Mouse (Mus musculus) common myeloid progenitor, adult 5-6 weeks (primary cell): ENCODE measurements around the gene Tnfaip1. TPM values are rescaled to one million over a fixed set of nuclear protein-coding genes. Genes with fewer than 3 reads are reported as not detected.
"Not testable (repeated sequence)": the region's sequence is repeated elsewhere in the genome, so short reads cannot be mapped to it uniquely, and the experiment has no call there.

Source experiments
- ATAC-seq: replicated peaks from 2 replicates; pipeline ENCODE4 v1.8.0; 2016; ENCODE audit warnings: low read depth, mild to moderate bottlenecking, moderate TSS enrichment, inconsistent platforms; ENCODE audit not compliant: poor library complexity, severe bottlenecking
- total RNA-seq: library from RNA; stranded (forward); fragments of 200-1000, 187-1606 nt; gene quantifications from 2 replicates; pipeline ENCODE4 v1.2.3, GENCODE M21; 2017

Gene Tnfaip1
- total RNA-seq, result 2.0 and 4.2 TPM in 2 replicates

- ATAC-seq, result peak; percentile 95
These were observed at the start of gene Tnfaip1, which contains the start of gene Ift20 for GRCm38 (mm10) chr11:78536080-78536689. Gene Tnfaip1 (minus strand): TSS chr11:78536332. Gene Ift20 (plus strand): TSS chr11:78536361.

DNA sequence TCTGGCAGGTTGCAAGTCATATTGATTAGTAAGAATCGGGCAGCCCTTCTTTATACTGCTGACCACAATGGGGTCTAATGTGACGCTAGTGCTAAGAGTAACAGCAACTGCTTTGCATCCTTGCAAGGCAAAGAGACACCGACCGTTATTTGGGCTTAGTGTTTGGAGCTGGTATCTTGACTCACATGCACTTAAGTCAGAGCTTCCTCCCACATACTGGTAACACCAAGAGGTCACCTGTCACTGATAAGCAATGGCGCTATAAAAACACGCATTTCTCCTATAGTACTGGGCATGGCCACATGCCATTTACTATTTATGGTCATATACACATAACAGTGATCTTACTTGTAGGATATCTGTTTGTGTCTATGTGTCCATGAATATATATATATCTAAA is 46.7 kb upstream of the Tnfaip1 start:
- no peak for ATAC-seq

GRCm38 (mm10) chr11:78574975-78575374 is 38.8 kb upstream of the Tnfaip1 start:
- no peak for ATAC-seq

GRCm38 (mm10) chr11:78574536-78574935 is 38.4 kb upstream of the Tnfaip1 start:
- ATAC-seq, result no peak

GRCm38 (mm10) chr11:78574031-78574430 is 37.9 kb upstream of the Tnfaip1 start:
- ATAC-seq, result not testable (repeated sequence)

GRCm38 (mm10) chr11:78571854-78572253 is 35.7 kb upstream of the Tnfaip1 start:
- ATAC-seq, result no peak

- no peak for ATAC-seq
These were observed 35.3 kb upstream of the Tnfaip1 start for GRCm38 (mm10) chr11:78571441-78571840.

DNA sequence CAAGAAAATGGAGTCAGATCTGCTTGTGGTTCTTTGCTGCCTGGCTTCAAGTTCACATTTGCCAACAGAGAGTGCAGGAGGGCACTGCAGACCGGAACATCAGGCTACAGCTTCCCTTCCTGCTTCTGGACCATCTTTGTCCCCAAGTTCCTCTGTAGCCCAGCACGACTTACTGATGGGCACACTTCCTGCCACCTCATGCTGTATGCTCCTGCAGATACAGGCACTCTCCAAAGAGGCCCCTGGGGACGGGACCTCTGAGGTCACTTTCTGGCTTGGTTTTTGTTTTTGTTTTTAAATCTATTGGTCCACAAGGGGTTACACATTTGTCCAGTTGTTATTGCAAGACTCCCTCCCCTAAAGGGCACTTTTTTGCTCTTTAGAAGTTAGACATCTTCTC is 33.7 kb upstream of the Tnfaip1 start:
- 0 out of 2 replicates have a peak, but pooled peaks have one; percentile 27 for ATAC-seq

DNA sequence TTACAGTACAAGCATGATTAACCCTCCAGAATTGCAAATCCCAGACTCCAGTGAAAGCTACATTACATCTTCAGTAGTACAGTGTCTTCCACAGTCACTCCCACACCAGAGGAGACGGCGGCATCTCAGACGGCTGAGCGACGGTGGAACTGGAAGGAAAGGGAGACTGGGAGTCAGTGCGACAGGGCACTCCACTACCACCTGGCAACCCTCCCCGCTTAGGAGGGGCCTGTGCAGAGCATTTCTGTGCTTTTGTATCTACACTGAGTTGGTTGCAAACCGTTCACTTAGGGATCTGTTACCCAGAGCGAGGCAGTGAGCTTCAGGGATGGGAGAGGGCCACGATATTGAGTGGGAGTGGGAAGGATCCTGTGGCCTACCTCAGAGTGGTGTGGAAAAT is 32.7 kb upstream of the Tnfaip1 start:
- no peak for ATAC-seq

DNA sequence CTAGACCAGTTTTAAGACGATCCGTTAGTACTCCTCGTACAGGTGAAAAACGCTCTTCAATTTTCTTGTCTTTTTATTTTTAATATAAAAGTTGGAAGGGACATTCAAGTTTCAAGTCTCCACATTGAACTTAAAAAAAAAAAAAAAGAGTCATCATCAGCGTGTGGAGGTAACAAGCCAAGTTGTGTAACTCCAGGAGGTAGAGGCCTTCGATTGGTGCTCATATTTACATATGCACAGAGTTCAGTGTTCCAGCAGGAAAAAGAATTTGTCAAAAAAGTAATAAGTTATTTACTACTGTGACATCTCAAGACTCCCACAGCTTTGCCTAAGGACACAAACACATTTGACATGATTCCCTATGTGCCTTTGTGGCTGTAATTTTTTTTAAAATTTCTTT is 31.5 kb upstream of the Tnfaip1 start:
- no peak for ATAC-seq

- peak; percentile 80 for ATAC-seq
These were observed 30.6 kb upstream of the Tnfaip1 start for GRCm38 (mm10) chr11:78566775-78567174.

GRCm38 (mm10) chr11:78560447-78560846 is 24.3 kb upstream of the Tnfaip1 start:
- peak; percentile 89 for ATAC-seq

DNA sequence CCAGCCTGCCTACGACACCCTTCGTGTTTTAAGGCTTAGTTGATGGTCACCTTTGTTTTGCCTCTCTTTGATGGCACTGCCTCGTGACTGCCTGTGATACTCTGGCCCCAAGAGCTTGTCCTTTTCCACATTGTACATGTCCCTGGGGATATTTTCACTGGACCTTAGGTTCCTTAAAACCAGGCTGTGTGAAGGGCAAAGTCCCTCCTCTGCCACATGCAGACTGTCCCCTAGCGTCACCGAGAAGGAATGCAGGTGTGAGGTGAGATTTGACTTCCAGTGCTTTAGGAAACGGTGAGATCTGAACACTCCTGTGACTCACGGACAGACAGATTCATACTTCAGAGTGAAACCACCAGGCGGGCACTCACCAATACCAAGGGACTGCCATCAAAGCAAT is 21.1 kb upstream of the Tnfaip1 start:
- no peak for ATAC-seq

- ATAC-seq, result no peak
These were observed 19.9 kb upstream of the Tnfaip1 start for GRCm38 (mm10) chr11:78556070-78556469.

GRCm38 (mm10) chr11:78555623-78556022 is 19.5 kb upstream of the Tnfaip1 start:
- no peak for ATAC-seq

DNA sequence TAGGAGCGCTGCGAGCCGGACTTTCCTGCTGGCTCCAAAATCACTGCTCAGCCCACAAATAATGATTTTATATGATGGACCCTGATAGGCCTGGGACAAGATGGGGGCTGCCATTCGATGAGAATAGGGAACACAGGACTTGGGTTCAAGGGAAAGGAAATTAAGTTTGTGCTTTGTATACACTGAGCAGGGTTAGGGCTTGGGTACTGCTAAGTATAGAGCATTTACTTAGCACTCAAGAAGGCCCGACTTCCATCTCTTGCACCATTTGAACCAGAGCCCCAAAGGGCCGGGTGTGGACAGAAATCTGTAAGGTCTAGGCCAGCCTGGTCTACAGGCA is 14.9 kb upstream of the Tnfaip1 start:
- no peak for ATAC-seq

- peak; percentile 100 for ATAC-seq
These were observed 14.3 kb upstream of the Tnfaip1 start, which contains the start of gene Tmem97 for GRCm38 (mm10) chr11:78550168-78551058. Gene Tmem97 (minus strand): TSS chr11:78550777.

DNA sequence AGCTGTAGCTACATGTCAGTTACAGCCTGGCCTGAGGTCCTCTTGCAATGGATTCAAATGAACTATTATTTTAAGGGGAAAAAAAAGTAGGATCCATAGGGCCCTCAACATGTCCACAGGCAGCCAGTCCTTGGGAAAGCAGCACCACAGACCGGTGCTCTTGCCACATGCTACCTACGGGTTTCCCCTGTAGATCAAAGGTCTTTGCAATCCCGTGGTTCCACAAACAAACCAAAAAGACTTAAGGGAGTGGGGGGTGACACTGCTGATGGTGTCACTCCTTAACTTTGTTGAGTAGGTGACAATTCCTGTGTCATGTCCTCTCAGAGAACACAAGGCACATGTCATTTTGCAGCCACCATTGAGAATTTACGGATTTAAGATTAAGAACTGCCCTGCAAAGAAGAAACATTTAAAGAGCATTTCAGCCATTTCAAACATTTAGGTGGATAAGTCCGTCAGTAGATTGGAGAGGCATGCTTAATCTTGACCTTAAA is 13.4 kb upstream of the Tnfaip1 start:
- no peak for ATAC-seq

- no peak for ATAC-seq
These were observed 11.8 kb upstream of the Tnfaip1 start for GRCm38 (mm10) chr11:78547718-78548460.

DNA sequence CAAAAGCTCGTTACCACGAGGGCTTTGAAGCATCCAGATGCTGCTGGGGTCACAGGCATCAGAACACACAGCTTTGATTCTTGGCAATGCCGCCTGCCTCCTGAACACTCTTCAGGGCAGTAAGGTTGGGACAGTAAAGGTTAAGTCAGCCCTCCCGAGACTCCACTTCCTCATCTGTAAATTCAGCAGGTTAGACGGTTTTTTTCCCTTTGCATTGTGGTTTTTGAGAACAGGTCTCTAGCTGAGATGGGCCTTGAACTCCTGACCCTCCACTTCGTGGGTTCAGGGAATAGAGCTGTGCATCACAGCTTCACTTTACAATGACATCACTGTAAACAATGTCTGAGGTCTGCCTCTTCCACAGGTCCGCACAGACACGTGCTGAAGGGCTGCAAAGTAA is 9.0 kb upstream of the Tnfaip1 start:
- 0 out of 2 replicates have a peak, but pooled peaks have one; percentile 42 for ATAC-seq
